Mouse (Mus musculus) hematopoietic stem cell, adult 5-6 weeks (primary cell): ENCODE data around the gene Dnajc27. TPM values are rescaled to one million over a fixed set of nuclear protein-coding genes. Genes with fewer than 3 reads are reported as not detected.
A peak's percentile ranks its signal among the peaks of the same experiment; 100 is the strongest.

ENCODE experiments used
- ATAC-seq, 2 experiments: fragments of 125-278 bp in 1 of 2; replicated peaks in 1 of 2; 2 replicates each; pipeline ENCODE4 v1.8.0; 2016 to 2017; ENCODE audit warnings: inconsistent platforms in 2 of 2, mild to moderate bottlenecking in 2 of 2, moderate number of reproducible peaks in 2 of 2, low read depth in 1 of 2, moderate TSS enrichment in 1 of 2; ENCODE audit not compliant: low FRiP score in 2 of 2, poor library complexity in 2 of 2, severe bottlenecking in 2 of 2, insufficient read depth in 1 of 2, low TSS enrichment in 1 of 2
- total RNA-seq: library from RNA; stranded (forward); fragments of 172-1452, 232-1000 nt; gene quantifications from 2 replicates; pipeline ENCODE4 v1.2.3, GENCODE M21; 2017

Gene Dnajc27
- total RNA-seq, 1 experiment from 2014 or later: 9.8 TPM

DNA sequence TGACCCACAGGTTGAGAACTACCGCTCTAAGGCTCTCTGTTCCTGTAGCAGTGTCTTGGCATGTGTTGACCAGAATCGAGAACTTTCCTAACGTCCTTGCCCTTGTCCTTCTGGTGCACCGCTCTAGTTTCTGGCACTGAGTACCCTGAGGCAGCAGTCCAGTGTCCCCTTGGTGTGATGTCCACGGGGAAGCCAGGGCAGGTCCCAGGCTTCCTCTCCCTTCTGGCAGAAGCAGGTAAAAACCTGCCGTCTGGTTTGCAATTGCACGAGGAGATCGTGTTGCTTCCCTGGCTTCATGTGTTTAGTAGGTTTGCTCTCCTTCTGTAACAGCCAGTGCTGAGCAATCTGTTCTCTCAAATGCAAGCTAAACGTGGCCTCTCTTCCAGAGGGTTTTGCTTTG, 10.7 kb upstream of the Dnajc27 start:
- no peak for ATAC-seq

DNA sequence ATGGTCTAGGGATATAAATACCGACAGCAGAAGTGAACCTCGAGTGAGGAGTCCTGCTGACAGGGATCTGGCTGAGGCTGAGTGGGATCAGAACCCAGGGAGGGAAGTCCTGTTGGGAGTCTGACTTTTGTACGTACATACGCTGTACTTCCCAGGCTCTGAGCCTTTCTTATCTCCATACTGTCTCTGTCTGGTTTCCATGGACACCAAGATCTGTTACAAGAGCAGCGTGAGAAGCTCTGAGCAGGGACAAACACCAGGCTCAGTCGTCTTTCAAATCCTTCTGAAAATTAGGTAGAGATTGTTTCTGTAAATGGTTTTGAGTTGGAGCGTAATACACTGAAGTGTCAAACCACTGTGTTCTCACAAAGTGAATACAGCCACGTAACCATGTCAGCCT, 7.0 kb upstream of the Dnajc27 start:
- ATAC-seq: no peak

DNA sequence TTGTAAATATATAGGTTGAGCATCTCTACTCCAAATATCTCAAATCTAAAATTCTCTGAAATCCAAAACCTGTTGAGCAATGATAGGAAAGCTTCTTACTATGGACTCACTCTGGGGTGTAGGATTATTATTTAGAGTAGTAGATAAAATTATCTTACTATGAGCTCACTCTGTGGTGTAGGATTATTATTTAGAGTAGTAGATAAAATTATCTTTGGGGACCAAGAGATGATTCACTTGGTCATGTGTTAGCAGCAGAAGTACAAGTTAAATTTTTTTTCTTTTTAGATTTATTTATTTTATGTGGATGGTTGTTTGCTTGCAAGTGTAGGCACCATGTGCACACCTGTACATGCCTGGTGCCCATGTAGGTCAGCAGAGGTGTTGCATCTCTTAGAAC, 6.0 kb upstream of the Dnajc27 start:
- ATAC-seq: no peak

DNA sequence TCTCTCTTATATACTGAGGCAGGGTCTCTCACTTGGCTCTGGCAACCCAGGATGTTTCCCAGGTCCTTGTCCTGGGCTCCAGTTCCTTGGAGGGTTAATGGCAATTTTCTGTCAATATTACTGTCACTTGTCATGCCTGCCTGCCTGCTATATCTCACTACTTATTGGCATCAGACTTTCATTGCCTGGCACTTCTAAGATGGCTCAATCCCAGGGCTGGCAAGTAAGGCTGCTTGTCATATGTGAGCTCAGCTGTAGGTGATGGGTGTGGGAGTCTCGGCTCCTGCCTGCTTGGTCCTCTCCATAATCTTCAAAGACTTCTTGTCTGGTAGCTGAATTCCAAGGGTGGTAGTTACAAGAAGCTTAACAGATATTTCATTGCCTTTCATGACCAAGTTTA, 4.3 kb upstream of the Dnajc27 start:
- no peak for ATAC-seq

DNA sequence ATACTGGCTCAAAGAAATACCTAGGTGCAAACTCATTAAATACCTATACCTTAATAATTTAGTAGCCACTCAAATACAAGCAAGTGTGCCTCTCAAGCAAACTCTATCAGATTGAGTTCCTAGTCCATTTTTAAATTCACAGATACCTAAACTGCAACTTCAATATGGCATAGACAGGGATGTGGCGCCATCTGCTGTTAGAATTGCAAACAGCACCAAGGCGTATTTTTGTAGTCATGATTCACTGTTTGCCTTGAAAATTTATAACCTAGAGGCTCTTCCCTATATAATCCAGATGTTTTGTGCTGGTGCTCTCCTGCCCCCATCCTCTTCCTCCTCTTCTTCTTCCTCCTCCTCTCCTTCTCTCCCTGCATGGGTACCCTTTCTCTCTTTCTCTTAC, 2.1 kb upstream of the Dnajc27 start:
- no peak for ATAC-seq

DNA sequence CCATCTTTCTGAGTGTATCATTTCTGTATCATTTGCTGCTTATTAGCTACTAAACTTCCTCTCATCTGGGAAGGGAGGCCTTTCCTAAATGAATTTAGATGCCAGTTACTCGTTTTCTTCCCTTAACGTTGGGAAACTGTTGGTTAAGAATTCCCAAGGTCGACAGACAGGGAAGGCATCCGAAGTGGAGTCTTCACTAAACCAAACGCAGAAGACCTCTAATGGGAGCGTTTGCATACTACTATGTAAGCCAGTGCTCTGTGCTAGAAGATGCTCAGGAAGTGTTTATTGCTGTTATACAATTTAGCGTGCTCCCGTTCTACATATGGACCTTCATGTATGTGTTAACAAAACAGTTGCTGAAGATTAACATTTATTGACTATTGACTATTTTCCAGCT, 1.1 kb downstream of the Dnajc27 start:
- ATAC-seq: no peak

DNA sequence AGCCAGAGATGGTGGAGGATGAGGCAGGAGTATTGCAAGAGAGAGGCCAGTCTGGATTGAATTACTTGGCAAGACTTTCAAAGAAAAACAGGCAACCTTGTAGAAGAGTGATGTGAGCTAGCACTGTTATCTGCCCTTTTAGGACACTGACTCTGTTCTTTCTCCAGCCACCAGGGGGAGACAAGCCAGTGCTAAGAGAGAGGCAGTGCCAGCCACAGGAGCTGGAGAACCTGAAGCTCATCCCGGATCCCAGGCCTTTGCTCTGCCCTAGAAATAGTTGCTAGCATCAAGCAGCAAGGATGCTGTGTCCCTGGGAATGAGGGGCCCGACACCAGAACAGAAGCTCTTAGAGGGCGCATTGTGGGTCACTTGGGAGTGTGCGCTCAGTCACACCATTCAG, 25.0 kb downstream of the Dnajc27 start:
- peak in 1 of 2 experiments; percentile 66; a peak in 2 of 4 replicates for ATAC-seq

DNA sequence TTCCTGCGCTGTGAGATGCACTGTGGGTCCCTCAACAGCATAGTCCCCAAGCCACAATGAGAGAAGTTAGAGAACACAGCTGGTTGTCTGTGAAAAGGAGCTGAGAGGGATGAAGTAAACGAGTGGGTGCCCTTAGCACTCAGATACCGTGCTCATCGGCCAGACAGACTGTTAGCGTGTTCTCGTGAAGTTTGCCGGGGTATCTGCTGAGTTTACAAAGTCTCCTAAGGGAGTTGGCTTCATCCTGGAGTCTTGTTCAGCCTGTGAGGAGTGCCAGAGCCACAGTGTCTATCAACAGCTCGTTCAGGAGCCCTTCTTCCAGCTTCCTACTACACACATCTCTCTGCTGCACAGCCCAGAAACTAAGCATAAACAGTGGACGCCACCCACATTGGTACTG, 33.7 kb downstream of the Dnajc27 start:
- no peak for ATAC-seq

DNA sequence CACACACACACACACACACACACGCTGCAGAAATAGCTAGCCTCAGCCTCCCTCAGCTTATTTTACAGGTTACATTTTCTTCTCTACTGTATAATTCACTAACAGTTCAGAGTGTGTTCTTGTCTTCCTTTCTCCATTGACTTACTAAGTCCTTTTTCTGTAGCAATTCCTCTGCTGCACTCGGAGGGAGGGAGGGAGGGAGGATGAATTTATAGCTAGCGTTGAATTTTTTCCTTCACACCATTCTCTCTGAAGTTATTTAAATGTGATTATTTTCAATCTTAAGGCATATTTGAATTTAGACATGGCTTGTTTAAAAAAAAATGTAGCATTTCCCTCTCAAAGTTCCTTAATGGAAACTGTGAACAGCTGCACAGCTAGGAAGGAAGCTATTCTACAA, 34.8 kb downstream of the Dnajc27 start:
- ATAC-seq: no peak

DNA sequence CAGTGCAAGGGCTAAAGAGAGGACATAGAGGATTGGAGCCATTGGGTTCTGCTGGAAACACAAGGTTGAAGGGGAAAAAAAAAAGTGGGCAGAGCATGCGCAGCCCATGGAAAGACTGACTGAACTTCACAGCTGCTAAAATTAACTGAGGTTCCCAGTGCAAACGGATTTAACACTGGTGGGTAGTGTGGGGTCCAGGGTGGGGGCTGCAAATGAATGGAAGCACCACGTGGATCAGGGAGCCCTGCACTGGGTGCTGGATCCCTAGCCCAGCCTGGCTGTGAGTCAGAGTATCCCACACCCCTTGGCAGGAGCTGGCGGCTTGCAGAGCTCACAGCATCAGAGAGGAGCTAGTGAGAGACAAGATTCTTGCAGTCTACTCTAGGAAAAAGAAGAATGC, 35.2 kb downstream of the Dnajc27 start:
- no peak for ATAC-seq

DNA sequence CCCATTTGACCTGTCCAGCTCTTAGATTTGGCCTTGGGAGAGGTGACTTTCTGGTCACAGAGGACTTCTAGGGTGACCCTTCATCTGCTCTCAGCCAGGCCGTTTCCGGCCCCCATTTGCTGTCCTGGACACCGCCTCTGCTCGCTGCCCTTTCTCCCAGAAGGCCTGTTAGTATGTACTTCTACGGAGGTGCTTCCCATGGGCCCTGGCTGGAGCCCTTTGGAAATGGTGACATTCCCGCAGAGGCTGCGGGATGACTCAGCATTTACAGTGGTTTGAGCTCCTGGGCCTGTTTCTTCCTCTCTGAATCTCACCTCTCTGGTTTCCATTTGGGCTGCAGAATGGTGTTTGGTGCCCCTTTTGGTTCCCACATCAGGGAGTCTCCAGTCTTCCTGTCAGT, 45.0 kb downstream of the Dnajc27 start:
- no peak for ATAC-seq

DNA sequence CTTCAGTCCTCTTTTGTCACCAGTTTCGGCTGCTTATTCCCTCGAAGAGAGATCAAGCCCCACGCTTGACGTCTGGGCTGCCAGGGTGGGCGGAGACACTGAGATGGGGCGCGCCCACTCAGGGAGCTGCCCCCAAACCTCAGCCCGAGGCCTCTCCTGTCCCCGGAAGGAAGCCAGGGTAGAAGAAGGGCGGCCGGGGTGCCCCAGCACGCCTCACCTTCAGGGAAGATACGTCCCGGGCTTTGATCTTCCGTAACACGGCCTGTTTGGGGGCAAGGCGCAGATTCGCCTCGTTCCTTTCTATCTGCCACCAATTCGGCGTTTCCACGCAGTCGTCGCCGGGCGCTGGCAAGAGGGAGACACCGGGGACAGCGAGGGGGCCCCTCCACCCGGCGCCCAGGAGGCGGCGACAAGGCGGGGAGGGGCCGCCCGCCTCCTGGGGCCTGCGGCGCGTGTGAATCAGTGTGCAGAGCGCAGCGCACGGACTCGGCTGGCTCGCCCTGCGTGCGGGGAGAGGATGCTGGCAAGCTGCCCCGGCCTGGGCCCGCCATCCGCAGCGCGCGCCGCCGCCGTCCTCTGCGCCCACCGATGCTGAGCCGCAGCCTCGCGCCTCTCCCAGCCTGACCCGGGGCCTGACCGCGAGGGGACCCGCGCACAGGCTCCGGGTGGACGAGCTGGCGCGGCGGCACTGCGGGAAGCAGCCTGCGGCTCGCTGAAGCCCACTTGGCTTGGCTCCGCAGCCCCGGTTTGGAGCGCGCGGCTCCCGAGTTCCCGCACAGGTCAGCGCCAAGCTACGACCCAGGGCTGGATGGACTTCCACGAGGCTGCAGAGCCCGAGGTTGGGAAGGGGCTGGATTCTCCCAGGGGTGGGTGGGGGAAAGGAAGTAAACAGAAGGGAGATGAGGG, 50.8 kb downstream of the Dnajc27 start, which contains the start of gene Adcy3:
Gene Adcy3, plus strand, starts transcription at position 163 of the 906 bp plus-strand sequence.
- peak; percentile 74 to 79 for ATAC-seq

DNA sequence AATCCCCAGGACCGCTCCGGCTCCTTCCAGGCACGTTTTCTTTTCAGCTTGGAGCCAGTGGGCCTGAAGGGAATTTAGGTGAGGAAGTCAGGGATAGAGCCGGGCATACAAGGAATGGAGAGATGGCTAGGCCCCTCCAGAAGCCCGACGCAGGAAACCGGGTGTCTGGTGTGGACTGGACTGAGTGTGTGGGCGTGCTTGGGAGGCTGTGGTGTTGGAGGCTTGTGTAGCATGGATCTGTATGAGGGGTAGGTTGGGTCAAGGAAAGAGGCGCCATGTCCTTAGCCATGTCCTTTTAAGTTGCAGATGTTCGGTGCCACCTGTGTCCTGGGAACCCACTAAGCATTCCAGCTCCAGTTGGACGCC, 51.4 kb downstream of the Dnajc27 start:
- ATAC-seq: no peak

DNA sequence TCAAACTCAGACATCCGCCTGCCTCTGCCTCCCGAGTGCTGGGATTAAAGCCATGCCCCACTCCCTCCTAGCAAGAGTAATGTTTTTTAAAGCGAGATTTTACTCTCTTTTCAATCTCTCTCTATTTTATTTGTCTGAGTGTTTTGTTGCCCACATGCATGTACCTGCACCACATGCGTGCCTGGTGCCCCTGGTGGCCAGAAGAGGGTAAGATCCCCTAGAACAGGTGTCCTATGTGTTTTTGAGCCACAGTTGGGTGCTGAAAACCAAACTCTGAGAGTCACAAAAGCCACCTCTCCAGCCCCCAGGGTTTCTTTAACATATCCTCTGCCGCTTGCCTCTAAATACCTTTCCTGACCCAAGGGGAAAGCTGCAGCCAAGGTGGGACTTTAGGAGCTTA, 60.8 kb downstream of the Dnajc27 start:
- no peak for ATAC-seq

DNA sequence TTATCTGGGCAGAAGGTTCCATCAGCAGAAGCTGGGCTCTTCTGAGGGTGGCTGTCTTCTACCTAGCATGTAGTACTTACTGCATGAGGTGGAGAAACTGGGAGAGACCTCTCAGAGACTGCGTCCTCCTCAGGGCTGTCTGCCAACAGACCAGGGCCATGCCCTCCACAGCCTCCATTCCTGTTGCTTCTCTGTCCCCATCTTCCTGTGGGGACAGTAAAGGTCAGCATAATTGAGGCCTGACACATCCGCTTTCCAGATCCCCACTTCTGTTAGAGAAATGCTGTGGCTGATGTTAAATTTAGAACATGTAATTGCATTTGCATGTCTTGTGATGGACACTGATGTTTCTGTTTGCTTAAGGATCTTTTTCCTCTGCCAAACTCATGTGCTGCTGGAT, 68.6 kb downstream of the Dnajc27 start:
- no peak for ATAC-seq

DNA sequence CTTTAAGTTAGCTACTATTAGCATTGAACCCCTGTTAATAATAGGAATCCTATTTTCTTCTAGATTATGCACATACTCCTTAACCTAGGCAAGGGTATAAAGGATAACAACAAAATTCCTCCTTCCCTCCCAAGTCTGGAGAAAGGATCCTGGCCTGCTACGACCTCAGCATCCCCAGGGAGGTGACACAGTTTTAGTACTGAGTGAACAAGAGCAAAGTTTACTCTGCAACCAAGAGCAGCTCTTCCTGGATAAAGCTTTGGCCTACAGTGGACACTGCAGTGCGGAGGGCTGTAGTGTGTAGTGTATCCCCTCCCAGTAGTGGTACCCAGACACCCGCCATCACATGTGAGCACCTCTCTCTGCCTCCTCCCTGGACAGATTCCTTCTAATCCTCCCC, 69.6 kb downstream of the Dnajc27 start:
- no peak for ATAC-seq

DNA sequence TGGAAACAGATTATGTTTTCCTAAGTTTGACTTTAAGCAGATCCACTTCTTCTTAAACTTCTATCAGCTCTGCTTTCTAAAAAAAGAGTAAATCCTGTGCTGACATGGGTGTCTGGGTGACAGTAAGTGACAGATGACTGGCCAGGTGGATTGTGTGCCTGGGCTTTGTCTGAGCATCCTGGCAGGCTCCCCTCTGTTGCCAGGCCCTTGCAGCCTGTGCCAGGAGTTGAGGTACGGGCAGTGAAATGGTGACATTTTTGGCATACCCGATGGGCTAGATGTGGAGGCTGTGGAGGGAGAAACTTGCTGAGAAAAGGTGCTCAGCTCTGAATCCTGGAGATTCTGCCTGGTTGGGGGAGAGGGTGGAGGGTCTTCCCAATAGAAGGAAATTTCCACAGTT, 75.1 kb downstream of the Dnajc27 start:
- ATAC-seq: no peak

DNA sequence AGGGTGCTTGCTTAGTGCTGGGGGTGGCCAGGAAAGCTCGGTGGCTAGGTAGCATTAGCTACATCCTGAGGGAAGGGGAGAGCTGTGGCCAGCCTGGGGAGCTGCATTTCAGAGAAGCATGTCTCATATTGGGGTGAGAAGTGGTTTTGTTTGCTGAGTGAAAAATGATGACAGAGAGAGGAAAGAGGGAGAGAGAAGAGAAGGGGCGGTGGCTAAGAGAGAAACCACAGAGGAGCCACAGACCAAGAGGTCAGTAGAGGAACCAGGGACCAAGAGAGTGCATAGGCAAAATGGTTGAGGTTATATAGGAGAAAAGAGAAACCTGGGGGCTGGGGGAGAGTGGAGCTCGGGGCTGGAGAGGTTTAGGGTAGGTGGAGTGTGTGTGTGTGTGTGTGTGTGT, 75.8 kb downstream of the Dnajc27 start:
- peak; percentile 70 to 78 for ATAC-seq
